Mouse (Mus musculus): ENCODE measurements at regions not wholly inside any gene's neighbourhood (a gene's known extent, or its start where the extent isn't known, plus 50 kb on each side); places are given as distances from the start of the nearest gene placed in this dataset.
A peak's percentile ranks its signal among the peaks of the same experiment; 100 is the strongest.

DNA sequence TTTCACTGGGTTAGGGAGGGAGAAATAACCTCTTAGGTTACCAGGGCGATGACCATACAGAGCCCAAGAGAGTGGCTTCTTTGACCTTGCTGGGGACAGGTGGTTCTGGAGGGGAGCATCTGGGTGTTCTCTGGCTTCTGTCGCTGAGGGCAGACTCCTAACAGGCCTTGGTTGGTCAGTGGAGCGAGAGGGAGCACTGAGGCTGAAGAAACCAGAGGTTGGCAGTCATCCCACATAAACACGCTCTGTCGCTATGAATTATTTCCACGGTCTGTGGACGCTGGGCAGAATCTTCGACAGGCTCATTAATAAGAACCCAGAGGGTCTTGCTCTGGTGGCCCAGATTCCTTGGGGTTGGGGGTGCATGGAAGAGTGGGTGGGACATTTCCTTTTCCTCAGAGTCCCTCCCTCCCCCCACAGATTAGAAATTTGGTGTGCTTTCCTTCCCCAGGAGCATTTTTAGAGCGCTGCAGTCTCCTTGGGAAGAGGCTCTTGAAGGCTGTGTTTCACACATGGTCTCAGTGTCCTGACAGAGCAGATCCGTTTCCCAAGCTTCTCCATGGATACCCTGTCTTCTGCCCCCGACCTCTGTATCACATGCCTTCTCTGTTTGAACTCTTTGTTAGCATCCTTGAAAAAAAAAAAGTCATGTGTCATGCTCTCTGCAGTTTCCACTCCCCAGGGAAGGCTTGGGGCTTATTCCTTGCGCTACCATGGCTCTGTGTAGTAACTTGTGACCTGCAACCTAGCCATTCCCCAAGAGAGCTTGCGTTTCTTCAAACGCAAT, 190.1 kb downstream of the 4933412E24Rik start:
- Histone ChIP-seq H3K27ac (ENCODE audit: insufficient read depth, low read depth, low read length) (no peak overlapping the region), H3K4me1 (ENCODE audit: control insufficient read depth, insufficient read depth, insufficient read length, low read length) (peaks cover 24% of the 10 kb centered on the region), H3K27me3 (ENCODE audit: control insufficient read depth, insufficient read depth, low read length) (no peaks in the 10 kb centered on the region), H3K36me3 (ENCODE audit: control insufficient read depth, insufficient read depth, low read length) (no peaks in the 10 kb centered on the region), H3K4me3 (ENCODE audit: low read depth, low read length) (no peak overlapping the region)
- no peak for TF ChIP-seq CTCF (IDR thresholded peaks at IDR 0.05; ENCODE audit: extremely low read depth, insufficient read length, insufficient replicate concordance, low read depth, low read length)
- TF ChIP-seq POLR2A (IDR thresholded peaks at IDR 0.05; ENCODE audit: low read depth, low read length) = no peak
- WGBS = 84% methylated on average over 14 of the region's 14 CpGs

DNA sequence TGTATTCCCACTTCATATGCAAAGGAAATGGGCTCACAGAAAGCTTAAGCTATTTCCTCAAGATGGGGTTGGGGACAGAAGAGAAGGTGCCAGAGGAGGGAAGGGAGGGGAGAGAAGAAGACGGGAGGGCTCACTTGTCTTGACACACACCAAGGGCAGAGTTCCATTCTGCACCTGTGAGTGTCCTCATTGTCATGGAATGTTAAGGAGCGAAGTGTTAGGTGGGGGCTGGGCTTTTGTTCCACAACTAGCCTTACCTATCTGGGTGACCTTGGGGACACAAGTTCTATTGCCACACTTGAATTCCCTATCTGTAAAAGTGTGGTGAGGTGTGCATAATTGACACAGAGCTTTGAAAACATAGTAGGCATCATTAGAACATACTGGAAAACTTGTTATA, 192.5 kb downstream of the 4933412E24Rik start:
- peaks cover 16% of the 10 kb centered on the region for H3K4me1 ChIP-seq (ENCODE audit: control insufficient read depth, insufficient read depth, insufficient read length, low read length)
- no peak overlapping the region for H3K4me3 ChIP-seq (ENCODE audit: low read depth, low read length)
- H3K27me3 ChIP-seq (ENCODE audit: control insufficient read depth, insufficient read depth, low read length) = no peaks in the 10 kb centered on the region
- TF ChIP-seq POLR2A (IDR thresholded peaks at IDR 0.05; ENCODE audit: low read depth, low read length) (no peak), CTCF (IDR thresholded peaks at IDR 0.05; ENCODE audit: extremely low read depth, insufficient read length, insufficient replicate concordance, low read depth, low read length) (no peak)
- no peak overlapping the region for H3K27ac ChIP-seq (ENCODE audit: insufficient read depth, low read depth, low read length)
- H3K36me3 ChIP-seq (ENCODE audit: control insufficient read depth, insufficient read depth, low read length) = no peaks in the 10 kb centered on the region
- WGBS = 40% methylated on average over 2 of the region's 2 CpGs

DNA sequence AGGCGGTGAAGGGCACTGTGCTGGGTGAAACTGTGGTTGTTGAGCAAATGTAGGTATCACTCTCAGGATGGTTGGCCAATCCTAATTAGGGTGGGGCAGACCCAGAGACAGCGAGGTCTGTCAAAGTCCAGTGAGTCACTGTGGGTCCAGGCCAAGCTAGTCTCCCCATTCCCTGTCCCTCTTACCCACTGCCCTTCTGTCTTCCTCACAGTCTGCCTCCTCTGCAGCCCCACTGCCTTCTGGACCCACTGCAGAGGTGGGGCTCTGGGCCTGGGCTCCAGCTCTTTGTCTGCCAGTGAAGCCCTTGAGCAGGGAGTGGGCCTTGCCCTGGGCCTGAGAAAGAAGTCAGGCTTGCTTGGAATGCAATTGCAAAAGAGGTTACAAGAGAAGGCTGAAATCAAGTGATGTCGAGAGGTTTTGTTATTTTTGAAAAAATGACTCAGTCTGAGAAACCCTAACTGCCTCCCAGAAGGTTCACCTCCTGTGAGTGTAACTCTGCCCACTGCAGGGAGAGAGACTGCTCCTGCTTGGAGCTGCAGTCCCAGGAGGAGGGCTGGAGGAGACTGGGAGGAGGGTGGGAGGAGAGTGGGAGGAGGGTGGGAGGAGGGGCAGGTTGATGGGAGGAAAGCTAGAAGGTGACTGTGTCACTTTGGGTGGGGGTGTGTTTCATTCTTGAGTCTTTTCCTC, 193.3 kb downstream of the 4933412E24Rik start:
- Histone ChIP-seq H3K4me1 (ENCODE audit: control insufficient read depth, insufficient read depth, insufficient read length, low read length) (peaks cover 16% of the 10 kb centered on the region), H3K4me3 (ENCODE audit: low read depth, low read length) (no peak overlapping the region), H3K27ac (ENCODE audit: insufficient read depth, low read depth, low read length) (peak overlapping the region; percentile 48), H3K36me3 (ENCODE audit: control insufficient read depth, insufficient read depth, low read length) (no peaks in the 10 kb centered on the region), H3K27me3 (ENCODE audit: control insufficient read depth, insufficient read depth, low read length) (no peaks in the 10 kb centered on the region)
- no peak for TF ChIP-seq POLR2A (IDR thresholded peaks at IDR 0.05; ENCODE audit: low read depth, low read length)
- TF ChIP-seq CTCF (IDR thresholded peaks at IDR 0.05; ENCODE audit: extremely low read depth, insufficient read length, insufficient replicate concordance, low read depth, low read length) = no peak
- WGBS = 35% methylated on average over 3 of the region's 3 CpGs

DNA sequence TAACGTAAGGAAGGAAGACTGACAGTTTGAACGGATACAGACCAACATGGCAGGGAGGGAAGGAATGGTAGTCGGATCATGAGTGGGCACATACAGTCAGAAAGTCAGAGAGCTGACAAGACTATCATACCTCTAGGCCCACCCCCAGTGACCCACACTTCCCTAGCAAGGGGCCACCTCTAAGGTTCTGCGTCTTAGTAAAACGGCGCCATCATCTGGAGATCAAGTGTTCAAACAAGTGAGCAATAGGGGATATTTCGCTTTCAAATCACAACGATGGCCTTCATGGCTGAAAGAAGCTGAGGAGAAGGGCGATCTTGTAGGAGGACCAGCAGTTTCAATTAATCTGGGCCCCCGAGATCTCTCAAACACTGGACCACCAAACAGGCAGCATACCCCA, 196.1 kb downstream of the 4933412E24Rik start:
- Histone ChIP-seq H3K27me3 (ENCODE audit: control insufficient read depth, insufficient read depth, low read length) (no peaks in the 10 kb centered on the region), H3K36me3 (ENCODE audit: control insufficient read depth, insufficient read depth, low read length) (no peaks in the 10 kb centered on the region), H3K27ac (ENCODE audit: insufficient read depth, low read depth, low read length) (no peak overlapping the region), H3K4me1 (ENCODE audit: control insufficient read depth, insufficient read depth, insufficient read length, low read length) (peaks cover 16% of the 10 kb centered on the region), H3K4me3 (ENCODE audit: low read depth, low read length) (no peak overlapping the region)
- 87% methylated on average over 10 of the region's 10 CpGs for WGBS
- no peak for TF ChIP-seq POLR2A (IDR thresholded peaks at IDR 0.05; ENCODE audit: low read depth, low read length)
- no peak for TF ChIP-seq CTCF (IDR thresholded peaks at IDR 0.05; ENCODE audit: extremely low read depth, insufficient read length, insufficient replicate concordance, low read depth, low read length)

DNA sequence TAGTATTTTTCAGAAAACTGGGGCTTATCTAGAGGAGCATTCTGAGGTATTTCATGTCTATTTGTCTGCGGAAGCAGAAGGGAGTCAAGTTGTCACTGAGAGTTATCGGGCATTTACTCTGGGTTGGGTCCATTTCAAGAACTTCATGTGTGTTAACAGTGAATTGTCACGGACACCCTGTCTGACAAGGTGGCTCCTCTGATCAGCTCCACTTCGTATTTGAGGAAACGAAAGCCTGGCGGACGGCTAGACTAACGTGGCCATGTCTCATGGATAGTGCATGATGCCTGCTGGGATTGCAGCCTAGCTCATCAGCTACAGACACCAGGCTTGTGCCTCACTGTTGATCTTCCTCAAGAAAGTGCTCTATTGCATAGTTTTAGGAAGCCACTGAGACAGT, 200.4 kb downstream of the 4933412E24Rik start:
- no peak overlapping the region for H3K27ac ChIP-seq (ENCODE audit: insufficient read depth, low read depth, low read length)
- no peak overlapping the region for H3K4me3 ChIP-seq (ENCODE audit: low read depth, low read length)
- WGBS = 90% methylated on average over 8 of the region's 8 CpGs
- no peaks in the 10 kb centered on the region for H3K27me3 ChIP-seq (ENCODE audit: control insufficient read depth, insufficient read depth, low read length)
- TF ChIP-seq POLR2A (IDR thresholded peaks at IDR 0.05; ENCODE audit: low read depth, low read length) (no peak), CTCF (IDR thresholded peaks at IDR 0.05; ENCODE audit: extremely low read depth, insufficient read length, insufficient replicate concordance, low read depth, low read length) (no peak)
- H3K4me1 ChIP-seq (ENCODE audit: control insufficient read depth, insufficient read depth, insufficient read length, low read length) = no peaks in the 10 kb centered on the region
- H3K36me3 ChIP-seq (ENCODE audit: control insufficient read depth, insufficient read depth, low read length) = no peaks in the 10 kb centered on the region

GRCm38 (mm10) chr15:59811566-59811965, 204.8 kb downstream of the 4933412E24Rik start:
- Histone ChIP-seq H3K27me3 (ENCODE audit: control insufficient read depth, insufficient read depth, low read length) (no peaks in the 10 kb centered on the region), H3K4me1 (ENCODE audit: control insufficient read depth, insufficient read depth, insufficient read length, low read length) (peaks cover 3% of the 10 kb centered on the region; the same call in 1 of the 2 replicates), H3K36me3 (ENCODE audit: control insufficient read depth, insufficient read depth, low read length) (no peaks in the 10 kb centered on the region), H3K4me3 (ENCODE audit: low read depth, low read length) (no peak overlapping the region), H3K27ac (ENCODE audit: insufficient read depth, low read depth, low read length) (no peak overlapping the region)
- 52% methylated on average over 3 of the region's 3 CpGs for WGBS
- TF ChIP-seq CTCF (IDR thresholded peaks at IDR 0.05; ENCODE audit: extremely low read depth, insufficient read length, insufficient replicate concordance, low read depth, low read length) (no peak), POLR2A (IDR thresholded peaks at IDR 0.05; ENCODE audit: low read depth, low read length) (no peak)

- no peak for TF ChIP-seq POLR2A (IDR thresholded peaks at IDR 0.05; ENCODE audit: low read depth, low read length)
- Histone ChIP-seq H3K27ac (ENCODE audit: insufficient read depth, low read depth, low read length) (no peak overlapping the region), H3K4me1 (ENCODE audit: control insufficient read depth, insufficient read depth, insufficient read length, low read length) (peaks cover 3% of the 10 kb centered on the region; the same call in 1 of the 2 replicates), H3K36me3 (ENCODE audit: control insufficient read depth, insufficient read depth, low read length) (no peaks in the 10 kb centered on the region), H3K4me3 (ENCODE audit: low read depth, low read length) (no peak overlapping the region), H3K27me3 (ENCODE audit: control insufficient read depth, insufficient read depth, low read length) (no peaks in the 10 kb centered on the region)
- 89% methylated on average over 6 of the region's 6 CpGs for WGBS
Observed at GRCm38 (mm10) chr15:59809361-59809760, 207.1 kb downstream of the 4933412E24Rik start.

All from small intestine, adult 2 months (tissue).